21 mouse cellular contexts compared by ENCODE assay signal in the genomic region with DNA sequence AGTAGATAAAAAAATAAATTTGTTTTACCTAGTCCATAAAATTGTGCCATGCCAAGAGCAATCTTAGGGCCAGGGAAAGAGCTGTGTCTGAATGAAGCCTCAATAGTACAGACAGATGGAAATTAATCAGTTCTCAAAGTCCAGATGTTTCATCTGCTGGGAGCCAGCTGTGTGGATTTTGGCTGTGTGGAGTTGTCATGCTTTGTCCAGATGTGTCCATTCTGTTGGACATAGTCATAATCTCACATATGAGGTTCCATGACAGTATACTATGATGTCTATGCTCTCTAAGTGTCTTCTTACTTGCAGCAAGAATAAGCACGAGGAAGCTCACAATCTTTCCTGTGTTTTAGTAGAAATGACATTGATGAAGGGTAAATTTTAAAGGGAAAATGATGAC.
"Had no signal": no experiment of that assay in that cellular context is flagged by ENCODE, and none has a peak within 500 bp of the region (broad histone marks: within the 10 kb centered on the region; RNA-seq: fewer than 3 reads in every experiment).

No protein-coding gene starts in this region.

- H3K9ac ChIP-seq: limb, embryonic 13.5 days; liver, embryonic 12.5 days; liver, embryonic 15.5 days; lung, embryonic 15.5 days; neural tube, embryonic 12.5 days; neural tube, embryonic 15.5 days had no signal

- H3K36me3 ChIP-seq: limb, embryonic 10.5 days; limb, embryonic 13.5 days; liver, embryonic 12.5 days; liver, embryonic 15.5 days; lung, embryonic 15.5 days; neural tube, embryonic 12.5 days; neural tube, embryonic 15.5 days had no signal

- H3K9me3 ChIP-seq: limb, embryonic 10.5 days; limb, embryonic 13.5 days; liver, embryonic 12.5 days; liver, embryonic 15.5 days; lung, embryonic 15.5 days; neural tube, embryonic 12.5 days; neural tube, embryonic 15.5 days had no signal

- H3K4me3 ChIP-seq: limb, embryonic 10.5 days; limb, embryonic 13.5 days; liver, embryonic 12.5 days; liver, embryonic 15.5 days; lung, embryonic 15.5 days; neural tube, embryonic 12.5 days; neural tube, embryonic 15.5 days had no signal

- H3K27ac ChIP-seq: limb, embryonic 10.5 days; limb, embryonic 13.5 days; liver, embryonic 12.5 days; liver, embryonic 15.5 days; lung, embryonic 15.5 days; neural tube, embryonic 12.5 days; neural tube, embryonic 15.5 days had no signal

- H3K4me2 ChIP-seq: limb, embryonic 13.5 days; liver, embryonic 12.5 days; liver, embryonic 15.5 days; lung, embryonic 15.5 days; midbrain, embryonic 11.5 days; neural tube, embryonic 12.5 days; neural tube, embryonic 15.5 days had no signal

- DNase-seq: kidney, adult 8-10 months; kidney, postnatal 14 days; kidney, postnatal 4 days; liver; lung, adult 18-20 months; lung, postnatal 10 days; lung, postnatal 36 days; midbrain, embryonic 14.5 days; right cerebral cortex, adult 18-20 months; right cerebral cortex, postnatal 14 days; right cerebral cortex, postnatal 4 days; thymus, adult 18-20 months; thymus, postnatal 36 days had no signal

- H3K4me1 ChIP-seq: limb, embryonic 10.5 days; limb, embryonic 13.5 days; liver, embryonic 12.5 days; liver, embryonic 15.5 days; neural tube, embryonic 12.5 days; neural tube, embryonic 15.5 days had no signal

- H3K27me3 ChIP-seq: limb, embryonic 13.5 days; liver, embryonic 12.5 days; liver, embryonic 15.5 days; lung, embryonic 15.5 days; neural tube, embryonic 12.5 days; neural tube, embryonic 15.5 days had no signal

- ATAC-seq: liver, embryonic 12.5 days had no signal
